Mouse (Mus musculus): Measurements from ENCODE around the gene Rabggtb. TPM values are rescaled to one million over a fixed set of nuclear protein-coding genes. Genes with fewer than 3 reads are reported as not detected.
A peak's percentile ranks its signal among the peaks of the same experiment; 100 is the strongest.

Gene Rabggtb
- polyA plus RNA-seq (2014; fragmentation: Nextera tagmentation; extraction: Ambion mirVana) = 53.4 and 59.1 TPM in 2 replicates

DNA sequence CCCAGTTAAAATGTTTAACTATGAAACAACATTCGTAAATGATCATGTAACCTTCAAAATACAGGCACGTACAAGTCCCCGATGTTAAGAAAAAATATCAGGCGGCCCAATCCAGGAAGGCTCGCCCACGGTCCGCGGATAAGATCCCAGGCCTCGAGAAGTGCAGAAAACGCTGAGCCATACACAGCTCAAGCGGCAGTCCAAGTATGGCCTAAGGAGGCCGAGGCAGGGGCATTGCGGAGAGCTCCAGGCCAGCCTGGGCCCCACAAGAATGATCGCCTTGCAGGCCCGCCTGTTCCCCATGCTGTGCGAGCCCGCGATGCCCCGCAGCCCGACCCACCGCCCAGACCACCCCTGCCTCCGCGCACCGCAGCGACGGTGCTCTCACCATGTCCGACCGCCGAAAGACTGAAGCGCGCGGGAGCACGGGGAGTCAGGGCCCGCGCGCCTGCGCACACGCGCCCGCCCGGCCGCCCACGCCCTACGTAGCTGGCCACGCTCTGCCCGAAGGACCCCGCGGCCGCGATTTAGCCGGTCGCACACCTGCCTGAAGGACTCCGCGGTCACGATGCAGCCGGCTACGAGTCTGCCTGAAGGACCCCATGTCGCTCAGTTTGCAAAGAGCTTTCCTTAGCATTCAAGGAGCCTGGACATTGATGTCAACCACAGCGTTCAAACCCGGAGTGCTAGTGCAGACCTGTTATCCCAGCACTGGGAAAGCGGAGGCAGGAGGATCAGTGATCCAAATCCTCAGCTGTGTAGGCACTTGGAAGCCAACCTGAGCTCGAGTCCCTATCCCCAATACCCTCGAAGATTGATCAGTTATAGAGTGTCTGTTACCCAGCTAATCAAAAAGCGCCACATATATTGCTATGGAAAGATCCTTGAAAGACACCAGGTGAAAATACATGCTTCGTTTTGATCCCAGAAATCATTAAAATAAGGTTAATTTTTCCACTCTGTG lies at the start of gene Rabggtb:
TSS of gene Rabggtb (minus strand) at position 464 of the 964 bp plus-strand sequence.
- Histone ChIP-seq H3K27ac (ENCODE audit: low read depth, low read length) (peak within 1 kb of the TSS; percentile 93), H3K27me3 (ENCODE audit: control insufficient read depth, insufficient read depth, low read length) (no peaks in the 10 kb centered on the region), H3K4me2 (peak within 1 kb of the TSS; percentile 90), H3K4me3 (ENCODE audit: low read depth, low read length) (peak within 1 kb of the TSS; percentile 98), H3K9me3 (replicated peaks; ENCODE audit: control insufficient read depth, low read length) (no peaks in the 10 kb centered on the region), H3K36me3 (ENCODE audit: control insufficient read depth, insufficient read depth, low read length) (peaks cover 31% of the 10 kb centered on the region), H3K4me1 (ENCODE audit: control insufficient read depth, insufficient read depth, low read length) (peaks cover 36% of the 10 kb centered on the region), H3K9ac (ENCODE audit: low read depth, low read length) (peak within 1 kb of the TSS; percentile 100)
- ATAC-seq (replicated peaks; ENCODE audit: insufficient number of reproducible peaks, low FRiP score, low TSS enrichment) = peak; percentile 94
- 1% methylated on average over 65 of the region's 65 CpGs for WGBS (ENCODE audit: insufficient replicate concordance)

DNA sequence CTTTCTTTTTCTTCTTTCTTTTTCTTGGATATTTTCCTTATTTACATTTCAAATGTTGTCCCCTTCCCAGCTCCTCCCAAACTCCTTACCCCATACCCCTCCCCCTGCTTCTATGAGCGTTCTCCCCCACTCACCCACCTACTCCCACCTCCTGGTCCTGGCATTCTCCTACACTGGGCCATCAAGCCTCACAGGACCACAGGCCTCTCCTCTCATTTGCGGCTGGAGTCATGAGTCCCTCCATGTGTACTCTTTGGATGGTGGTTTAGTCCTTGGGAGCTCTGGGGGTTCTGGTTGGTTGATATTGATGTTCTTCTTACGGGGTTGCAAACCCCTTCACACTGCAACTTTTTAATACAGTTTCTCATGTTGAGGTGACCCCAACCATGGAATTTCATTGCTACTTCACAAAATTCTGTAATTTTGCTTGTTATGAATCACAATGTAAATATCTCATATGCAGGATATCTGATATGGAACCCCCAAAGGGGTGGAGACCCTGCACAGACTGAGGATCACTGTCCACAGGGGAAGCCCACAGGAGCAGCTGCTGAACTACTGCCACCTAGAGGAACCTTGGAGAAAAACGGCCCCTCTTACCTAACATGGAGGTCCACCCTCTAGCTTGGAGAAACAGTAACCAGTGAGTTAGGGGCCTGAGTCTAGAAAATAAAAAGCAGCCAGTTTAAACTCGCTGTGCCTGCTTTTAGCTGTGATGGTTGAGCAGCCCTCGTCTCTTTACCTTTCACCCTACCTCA lies 49.0 kb upstream of the Rabggtb start:
- Histone ChIP-seq H3K27ac (ENCODE audit: low read depth, low read length) (no peak overlapping the region), H3K4me3 (ENCODE audit: low read depth, low read length) (no peak overlapping the region), H3K4me1 (ENCODE audit: control insufficient read depth, insufficient read depth, low read length) (no peaks in the 10 kb centered on the region; the same call in 1 of the 2 replicates), H3K36me3 (ENCODE audit: control insufficient read depth, insufficient read depth, low read length) (no peaks in the 10 kb centered on the region), H3K9ac (ENCODE audit: low read depth, low read length) (no peak overlapping the region), H3K9me3 (replicated peaks; ENCODE audit: control insufficient read depth, low read length) (peaks cover 4% of the 10 kb centered on the region), H3K27me3 (ENCODE audit: control insufficient read depth, insufficient read depth, low read length) (no peaks in the 10 kb centered on the region), H3K4me2 (no peak overlapping the region)
- ATAC-seq (replicated peaks; ENCODE audit: insufficient number of reproducible peaks, low FRiP score, low TSS enrichment) = no peak
- 69% methylated on average over 6 of the region's 6 CpGs for WGBS (ENCODE audit: insufficient replicate concordance)

DNA sequence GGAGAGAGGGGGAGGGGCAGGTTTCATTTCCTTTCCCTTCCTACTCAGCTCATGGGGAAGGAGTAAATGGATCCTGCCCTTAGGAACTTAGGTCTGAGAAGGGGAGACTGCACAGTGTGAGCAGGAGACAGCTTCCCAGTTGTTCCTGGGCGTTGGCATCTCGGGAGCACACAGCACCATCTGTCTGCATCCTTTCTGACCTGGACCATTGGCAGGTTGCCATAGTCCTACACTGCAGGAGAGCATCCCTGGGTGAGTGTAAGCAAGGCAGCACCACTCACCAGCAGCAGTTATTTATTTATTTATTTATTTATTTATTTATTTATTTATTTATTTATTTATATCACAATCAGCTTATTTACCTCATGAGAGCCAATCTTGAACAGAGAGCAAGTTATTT lies 48.1 kb upstream of the Rabggtb start:
- Histone ChIP-seq H3K4me3 (ENCODE audit: low read depth, low read length) (no peak overlapping the region), H3K4me1 (ENCODE audit: control insufficient read depth, insufficient read depth, low read length) (no peaks in the 10 kb centered on the region; the same call in 1 of the 2 replicates), H3K27ac (ENCODE audit: low read depth, low read length) (no peak overlapping the region), H3K9ac (ENCODE audit: low read depth, low read length) (no peak overlapping the region), H3K27me3 (ENCODE audit: control insufficient read depth, insufficient read depth, low read length) (no peaks in the 10 kb centered on the region), H3K36me3 (ENCODE audit: control insufficient read depth, insufficient read depth, low read length) (no peaks in the 10 kb centered on the region), H3K9me3 (replicated peaks; ENCODE audit: control insufficient read depth, low read length) (peaks cover 4% of the 10 kb centered on the region), H3K4me2 (no peak overlapping the region)
- WGBS (ENCODE audit: insufficient replicate concordance) = 60% methylated on average over 2 of the region's 2 CpGs
- ATAC-seq (replicated peaks; ENCODE audit: insufficient number of reproducible peaks, low FRiP score, low TSS enrichment) = no peak

DNA sequence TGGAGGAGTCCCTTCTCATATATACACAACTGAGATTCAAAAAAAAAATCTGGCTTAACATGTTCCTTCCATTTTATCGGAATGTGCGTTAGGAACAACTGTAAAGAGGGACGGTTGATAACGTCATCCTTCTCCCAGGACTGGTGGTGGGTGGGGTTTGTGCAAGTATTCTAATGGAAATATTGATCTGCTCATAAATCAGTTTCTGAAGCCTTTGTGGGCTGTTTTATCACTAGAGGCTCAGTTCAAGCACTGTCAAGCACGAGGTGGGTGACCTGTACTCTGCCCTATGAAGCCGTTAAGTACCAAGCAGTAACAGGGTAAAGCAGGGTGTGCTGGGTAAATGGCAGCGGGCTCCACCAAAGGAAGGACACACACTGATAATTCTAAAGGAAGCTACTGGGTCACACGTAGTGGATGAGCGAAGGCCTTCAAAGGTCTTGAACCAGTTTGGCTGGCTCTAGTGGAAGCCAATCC lies 47.0 kb upstream of the Rabggtb start:
- no peak for ATAC-seq (replicated peaks; ENCODE audit: insufficient number of reproducible peaks, low FRiP score, low TSS enrichment)
- Histone ChIP-seq H3K9me3 (replicated peaks; ENCODE audit: control insufficient read depth, low read length) (peaks cover 4% of the 10 kb centered on the region), H3K27ac (ENCODE audit: low read depth, low read length) (no peak overlapping the region), H3K27me3 (ENCODE audit: control insufficient read depth, insufficient read depth, low read length) (no peaks in the 10 kb centered on the region), H3K4me1 (ENCODE audit: control insufficient read depth, insufficient read depth, low read length) (no peaks in the 10 kb centered on the region), H3K4me2 (no peak overlapping the region), H3K4me3 (ENCODE audit: low read depth, low read length) (no peak overlapping the region), H3K36me3 (ENCODE audit: control insufficient read depth, insufficient read depth, low read length) (no peaks in the 10 kb centered on the region), H3K9ac (ENCODE audit: low read depth, low read length) (no peak overlapping the region)
- WGBS (ENCODE audit: insufficient replicate concordance) = 75% methylated on average over 9 of the region's 9 CpGs

DNA sequence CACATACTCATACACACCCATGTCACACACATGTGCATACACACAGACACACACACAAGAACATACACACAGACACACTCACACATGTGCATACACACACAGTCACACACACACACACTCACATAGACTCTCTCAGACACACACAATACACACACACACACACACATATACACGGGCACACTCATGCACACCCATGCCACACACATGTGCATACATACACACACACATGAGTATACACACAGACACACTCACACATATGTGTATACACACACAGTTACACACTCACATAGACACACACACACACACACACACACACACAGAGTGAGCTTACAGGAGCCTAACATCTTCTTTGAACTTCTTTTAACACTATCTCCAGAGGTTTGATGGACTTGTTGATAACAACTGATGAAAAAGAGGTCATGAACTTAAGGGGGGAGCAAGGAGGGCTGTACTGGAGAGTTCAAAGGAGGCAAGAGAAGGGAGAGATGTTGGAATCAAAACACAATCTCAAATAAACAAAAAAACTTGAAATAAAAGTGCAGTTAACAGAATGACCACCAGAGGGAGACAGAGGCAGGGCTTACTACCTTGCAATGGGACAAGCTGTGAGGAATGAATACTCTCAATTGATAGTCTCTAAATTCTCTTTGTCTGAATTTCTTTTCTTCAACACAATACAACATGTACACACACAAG lies 46.4 kb upstream of the Rabggtb start:
- Histone ChIP-seq H3K36me3 (ENCODE audit: control insufficient read depth, insufficient read depth, low read length) (no peaks in the 10 kb centered on the region), H3K4me3 (ENCODE audit: low read depth, low read length) (no peak overlapping the region), H3K4me2 (no peak overlapping the region), H3K27ac (ENCODE audit: low read depth, low read length) (no peak overlapping the region), H3K4me1 (ENCODE audit: control insufficient read depth, insufficient read depth, low read length) (no peaks in the 10 kb centered on the region), H3K9ac (ENCODE audit: low read depth, low read length) (no peak overlapping the region), H3K27me3 (ENCODE audit: control insufficient read depth, insufficient read depth, low read length) (no peaks in the 10 kb centered on the region), H3K9me3 (replicated peaks; ENCODE audit: control insufficient read depth, low read length) (peaks cover 4% of the 10 kb centered on the region)
- ATAC-seq (replicated peaks; ENCODE audit: insufficient number of reproducible peaks, low FRiP score, low TSS enrichment) = no peak
- 100% methylated on average over 1 of the region's 1 CpGs for WGBS (ENCODE audit: insufficient replicate concordance)

DNA sequence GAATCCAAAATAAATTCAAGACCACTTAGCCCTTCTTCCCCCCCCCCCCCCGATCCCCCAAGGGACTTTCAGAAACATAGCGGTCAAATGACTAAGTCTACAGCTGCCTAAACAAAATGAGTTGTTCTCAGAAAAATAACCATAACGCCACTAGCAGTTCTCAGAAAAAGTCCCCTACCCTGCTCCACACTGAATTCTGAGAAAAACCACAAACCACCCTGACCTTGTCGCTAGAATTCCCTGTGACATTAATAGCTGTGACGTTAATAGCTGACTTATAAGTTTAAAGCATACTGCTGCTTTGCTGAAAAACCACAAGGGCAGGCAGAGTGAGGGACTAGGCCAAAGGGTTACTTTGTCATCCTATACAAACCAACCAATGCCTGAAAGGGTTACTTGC lies 45.1 kb upstream of the Rabggtb start:
- H3K4me3 ChIP-seq (ENCODE audit: low read depth, low read length) = no peak overlapping the region
- no peak for ATAC-seq (replicated peaks; ENCODE audit: insufficient number of reproducible peaks, low FRiP score, low TSS enrichment)
- H3K9me3 ChIP-seq (replicated peaks; ENCODE audit: control insufficient read depth, low read length) = peaks cover 4% of the 10 kb centered on the region
- H3K27ac ChIP-seq (ENCODE audit: low read depth, low read length) = no peak overlapping the region
- no peaks in the 10 kb centered on the region for H3K4me1 ChIP-seq (ENCODE audit: control insufficient read depth, insufficient read depth, low read length)
- H3K9ac ChIP-seq (ENCODE audit: low read depth, low read length) = no peak overlapping the region
- H3K36me3 ChIP-seq (ENCODE audit: control insufficient read depth, insufficient read depth, low read length) = no peaks in the 10 kb centered on the region
- H3K4me2 ChIP-seq = no peak overlapping the region
- WGBS (ENCODE audit: insufficient replicate concordance) = 87% methylated on average over 5 of the region's 5 CpGs
- H3K27me3 ChIP-seq (ENCODE audit: control insufficient read depth, insufficient read depth, low read length) = no peaks in the 10 kb centered on the region

DNA sequence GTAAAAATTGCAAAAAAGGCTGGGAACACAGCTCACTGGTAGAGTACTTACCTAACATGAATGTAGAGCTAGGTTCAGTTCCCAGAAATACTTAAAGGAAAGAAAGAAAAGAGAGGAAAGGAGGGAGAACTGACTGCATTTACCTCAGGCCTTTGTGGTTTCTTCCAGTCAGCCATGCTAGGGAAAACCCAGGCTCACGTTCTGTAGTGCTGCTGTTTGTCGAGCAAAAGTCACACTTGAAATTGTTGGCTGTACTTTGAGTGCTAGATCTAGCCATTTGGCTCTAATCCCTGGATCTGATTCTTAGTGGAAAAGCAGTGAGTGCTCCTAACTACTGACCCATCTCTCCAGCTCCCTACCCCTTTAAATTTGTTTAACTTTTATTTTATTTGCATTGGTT lies 35.4 kb upstream of the Rabggtb start:
- H3K4me2 ChIP-seq = no peak overlapping the region
- no peaks in the 10 kb centered on the region for H3K36me3 ChIP-seq (ENCODE audit: control insufficient read depth, insufficient read depth, low read length)
- H3K4me1 ChIP-seq (ENCODE audit: control insufficient read depth, insufficient read depth, low read length) = peaks cover under 1% of the 10 kb centered on the region; the same call in 1 of the 2 replicates
- no peak for ATAC-seq (replicated peaks; ENCODE audit: insufficient number of reproducible peaks, low FRiP score, low TSS enrichment)
- H3K9ac ChIP-seq (ENCODE audit: low read depth, low read length) = no peak overlapping the region
- H3K27me3 ChIP-seq (ENCODE audit: control insufficient read depth, insufficient read depth, low read length) = no peaks in the 10 kb centered on the region
- WGBS (ENCODE audit: insufficient replicate concordance) = 55% methylated on average over 2 of the region's 2 CpGs
- H3K9me3 ChIP-seq (replicated peaks; ENCODE audit: control insufficient read depth, low read length) = no peaks in the 10 kb centered on the region
- H3K4me3 ChIP-seq (ENCODE audit: low read depth, low read length) = no peak overlapping the region
- H3K27ac ChIP-seq (ENCODE audit: low read depth, low read length) = no peak overlapping the region

DNA sequence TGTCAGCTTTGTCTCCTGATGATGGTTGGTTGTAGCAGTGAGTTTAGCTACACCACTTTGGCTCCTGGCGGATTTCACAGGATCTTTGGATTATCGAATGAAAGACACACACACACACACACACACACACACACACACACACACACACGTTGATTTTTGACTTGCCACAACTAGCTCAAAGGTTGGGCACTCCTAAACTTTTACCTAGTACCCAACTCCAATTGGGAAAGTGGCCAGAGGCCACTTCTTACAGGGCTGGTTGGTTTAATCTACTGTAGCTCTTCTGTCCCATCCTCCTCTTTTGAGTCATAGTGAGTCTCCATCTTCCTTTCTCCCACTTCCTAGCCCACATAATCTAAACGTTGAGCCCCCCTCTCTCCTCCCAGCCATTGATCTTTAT lies 34.5 kb upstream of the Rabggtb start:
- Histone ChIP-seq H3K9me3 (replicated peaks; ENCODE audit: control insufficient read depth, low read length) (no peaks in the 10 kb centered on the region), H3K4me1 (ENCODE audit: control insufficient read depth, insufficient read depth, low read length) (peaks cover 4% of the 10 kb centered on the region; the same call in 1 of the 2 replicates), H3K4me3 (ENCODE audit: low read depth, low read length) (no peak overlapping the region), H3K9ac (ENCODE audit: low read depth, low read length) (no peak overlapping the region), H3K36me3 (ENCODE audit: control insufficient read depth, insufficient read depth, low read length) (no peaks in the 10 kb centered on the region), H3K27ac (ENCODE audit: low read depth, low read length) (no peak overlapping the region), H3K4me2 (no peak overlapping the region), H3K27me3 (ENCODE audit: control insufficient read depth, insufficient read depth, low read length) (no peaks in the 10 kb centered on the region)
- WGBS (ENCODE audit: insufficient replicate concordance) = 76% methylated on average over 4 of the region's 4 CpGs
- ATAC-seq (replicated peaks; ENCODE audit: insufficient number of reproducible peaks, low FRiP score, low TSS enrichment) = no peak
